Mouse (Mus musculus): ENCODE measurements around the gene Zfp119a. TPM values are rescaled to one million over a fixed set of nuclear protein-coding genes. Genes with fewer than 3 reads are reported as not detected.

Zfp119a gene
- polyA plus RNA-seq, 1 experiment = 0.90 TPM

DNA sequence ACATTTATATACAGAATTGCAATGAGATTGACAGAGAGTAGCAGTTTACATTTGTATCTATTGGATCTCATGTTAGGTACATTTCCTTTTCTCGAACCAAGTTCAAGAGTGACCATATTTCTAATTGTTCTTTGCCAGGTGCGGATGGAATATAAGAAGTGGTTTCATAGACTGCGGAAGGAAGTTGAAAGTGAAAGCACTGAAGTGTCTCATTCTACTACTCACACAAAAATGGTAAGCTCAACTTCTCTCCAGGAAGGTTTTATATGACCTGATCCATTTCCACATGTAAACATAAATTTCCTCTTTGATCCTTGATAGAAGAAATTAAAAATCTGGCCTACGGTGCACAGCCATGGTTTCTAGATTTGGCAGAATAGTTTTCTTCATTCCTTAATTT is 35.7 kb downstream of the Zfp119a start:
- WGBS = 80% methylated on average over 4 of the region's 4 CpGs

DNA sequence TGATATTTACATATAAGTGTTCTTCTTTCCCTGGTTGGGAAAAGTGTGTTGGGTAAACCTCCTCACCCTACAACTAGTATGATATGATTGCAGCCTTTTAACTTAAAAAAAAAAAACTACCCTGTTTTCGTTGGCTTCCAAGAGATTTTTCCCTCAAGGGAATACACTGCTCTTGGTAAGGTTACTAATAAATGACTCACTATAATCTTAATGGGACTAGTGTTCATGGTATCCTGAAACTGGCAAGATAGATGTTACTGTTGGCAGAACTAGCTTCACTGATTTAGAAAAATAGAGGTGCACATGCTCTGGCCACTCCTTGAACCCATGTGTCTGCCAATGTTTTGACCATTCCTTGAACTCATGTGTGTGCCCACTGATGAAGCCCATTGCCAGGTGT is 57.2 kb downstream of the Zfp119a start:
- Histone ChIP-seq H3K4me1 (ENCODE audit: control insufficient read depth, insufficient read depth, low read length) (no peaks in the 10 kb centered on the region), H3K4me3 (replicated peaks; ENCODE audit: extremely low read depth, low read depth, low read length) (no peak overlapping the region)
- TF ChIP-seq CTCF (IDR thresholded peaks at IDR 0.05; ENCODE audit: insufficient read depth, low read length) (no peak), POLR2A (IDR thresholded peaks at IDR 0.05; ENCODE audit: borderline replicate concordance, extremely low read depth, low read depth, low read length) (no peak)
- WGBS = 48% methylated on average over 1 of the region's 1 CpGs
- no peak for DNase-seq

More for the DNA sequence above, 35.7 kb downstream of the Zfp119a start:
- TF ChIP-seq CTCF (IDR thresholded peaks at IDR 0.05; ENCODE audit: insufficient read depth, low read length) = no peak
- no peak for TF ChIP-seq POLR2A (IDR thresholded peaks at IDR 0.05; ENCODE audit: borderline replicate concordance, extremely low read depth, low read depth, low read length)
- DNase-seq = no peak
- H3K4me3 ChIP-seq (replicated peaks; ENCODE audit: extremely low read depth, low read depth, low read length) = no peak overlapping the region
- no peaks in the 10 kb centered on the region for H3K4me1 ChIP-seq (ENCODE audit: control insufficient read depth, insufficient read depth, low read length)

DNA sequence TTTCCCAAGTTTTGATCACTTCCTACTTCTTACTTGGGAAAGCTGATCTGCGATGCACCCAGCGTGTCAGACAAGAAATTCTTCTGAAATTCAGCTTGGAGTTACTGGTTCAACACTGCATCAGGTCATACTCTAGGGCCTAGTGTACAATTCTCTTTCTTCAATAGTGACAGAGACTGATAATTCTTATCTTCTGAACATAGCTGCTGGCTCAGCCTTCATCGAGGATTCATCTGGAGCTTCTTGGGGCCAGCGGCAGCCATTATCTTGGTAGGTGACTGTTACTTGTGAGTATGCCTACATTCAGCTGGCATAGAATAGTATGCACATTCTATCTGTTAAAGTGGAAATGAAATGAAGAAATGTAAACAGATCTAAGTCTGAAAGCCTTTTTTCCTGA is 61.9 kb downstream of the Zfp119a start:
- DNase-seq = no peak
- Histone ChIP-seq H3K4me3 (replicated peaks; ENCODE audit: extremely low read depth, low read depth, low read length) (no peak overlapping the region), H3K4me1 (ENCODE audit: control insufficient read depth, insufficient read depth, low read length) (no peaks in the 10 kb centered on the region)
- 85% methylated on average over 4 of the region's 4 CpGs for WGBS
- TF ChIP-seq CTCF (IDR thresholded peaks at IDR 0.05; ENCODE audit: insufficient read depth, low read length) = no peak
- no peak for TF ChIP-seq POLR2A (IDR thresholded peaks at IDR 0.05; ENCODE audit: borderline replicate concordance, extremely low read depth, low read depth, low read length)

Other genes starting within 250 kb of the Zfp119a start
- gene Pot1b, start 166.3 kb downstream of the Zfp119a start, polyA plus RNA-seq (2012; rRNA removed) = 1.9 and 5.9 TPM in 2 replicates
- gene Adgre4, start 128.9 kb downstream of the Zfp119a start, polyA plus RNA-seq (2012; rRNA removed) = 2.0 and 4.9 TPM in 2 replicates
- gene Zfp959, start 13.2 kb upstream of the Zfp119a start, polyA plus RNA-seq (2012; rRNA removed) = 0.96 and 1.2 TPM in 2 replicates
- gene Zfp119b, start 70.6 kb upstream of the Zfp119a start, polyA plus RNA-seq (2012; rRNA removed) = 0.29 and 0.70 TPM in 2 replicates
- 7.3 and 12.4 TPM in 2 replicates for gene Ebi3, start 73.7 kb upstream of the Zfp119a start, polyA plus RNA-seq (2012; rRNA removed)
- gene Yju2, start 80.2 kb upstream of the Zfp119a start, polyA plus RNA-seq (2012; rRNA removed) = 8.8 and 9.5 TPM in 2 replicates
- gene Shd, start 91.5 kb upstream of the Zfp119a start, polyA plus RNA-seq (2012; rRNA removed) = 1.6 and 1.9 TPM in 2 replicates
- 0.17 and 0.31 TPM in 2 replicates for gene Fsd1, start 107.6 kb upstream of the Zfp119a start, polyA plus RNA-seq (2012; rRNA removed)
- 53.4 and 60.4 TPM in 2 replicates for gene Stap2, start 126.7 kb upstream of the Zfp119a start, polyA plus RNA-seq (2012; rRNA removed)
- 99.7 and 103 TPM in 2 replicates for gene Mpnd, start 126.8 kb upstream of the Zfp119a start, polyA plus RNA-seq (2012; rRNA removed)
- gene Sh3gl1, start 157.7 kb upstream of the Zfp119a start, polyA plus RNA-seq (2012; rRNA removed) = 72.8 and 74.1 TPM in 2 replicates
- 1.6 and 2.3 TPM in 2 replicates for gene Chaf1a, start 161.5 kb upstream of the Zfp119a start, polyA plus RNA-seq (2012; rRNA removed)
- gene Ubxn6, start 196.1 kb upstream of the Zfp119a start, polyA plus RNA-seq (2012; rRNA removed) = 59.3 and 69.3 TPM in 2 replicates
- 44.8 and 47.2 TPM in 2 replicates for gene Hdgfl2, start 200.7 kb upstream of the Zfp119a start, polyA plus RNA-seq (2012; rRNA removed)
- gene Plin4, start 230.9 kb upstream of the Zfp119a start, polyA plus RNA-seq (2012; rRNA removed) = 25.2 and 38.9 TPM in 2 replicates
- gene Plin5, start 238.7 kb upstream of the Zfp119a start, polyA plus RNA-seq (2012; rRNA removed) = 5.5 and 8.6 TPM in 2 replicates
- gene Lrg1, start 243.1 kb upstream of the Zfp119a start, polyA plus RNA-seq (2012; rRNA removed) = 174 and 240 TPM in 2 replicates